Mouse (Mus musculus): ENCODE results near the gene Asf1b.

- TF ChIP-seq POLR2A (IDR thresholded peaks at IDR 0.05; ENCODE audit: low read depth, low read length) (no peak), CTCF (conservative IDR thresholded peaks at IDR 0.05; ENCODE audit: insufficient read depth, insufficient read length, low read depth, low read length) (no peak)
Observed at GRCm38 (mm10) chr8:83909311-83909710, 46.0 kb upstream of the Asf1b start.

All from kidney, adult 2 months (tissue).